ENCODE assay signal across 13 mouse cellular contexts in the genomic region with DNA sequence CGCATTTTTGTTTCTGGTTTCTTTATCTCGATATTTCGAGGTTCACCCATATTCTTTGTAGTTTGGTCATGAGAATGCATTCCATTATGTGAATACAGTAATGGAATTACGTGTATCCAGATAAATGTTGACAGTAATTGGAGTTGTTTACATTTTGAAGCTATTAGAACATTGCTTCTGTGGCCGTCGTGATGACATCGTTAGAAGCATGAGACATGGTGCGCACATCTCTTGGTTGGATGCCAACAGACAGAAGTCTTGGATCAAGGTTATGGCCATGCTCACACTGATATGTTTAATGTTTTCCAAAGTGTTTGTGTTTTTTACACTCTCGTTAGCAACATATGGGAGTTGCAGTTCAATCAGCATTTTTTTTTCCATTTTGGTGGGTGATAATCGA.
"Had no signal": no experiment of that assay in that cellular context is flagged by ENCODE, and none has a peak within 500 bp of the region (broad histone marks: within the 10 kb centered on the region; RNA-seq: fewer than 3 reads in every experiment).

No protein-coding gene starts in this region.

- H3K4me3 ChIP-seq: limb, embryonic 12.5 days; liver, embryonic 13.5 days; midbrain, embryonic 13.5 days had no signal

- H3K9ac ChIP-seq: limb, embryonic 12.5 days; liver, embryonic 13.5 days; liver, postnatal 0 days; midbrain, embryonic 13.5 days had no signal

- DNase-seq: kidney, adult 11 months; kidney, adult 9 months; kidney, postnatal 36 days; layer of hippocampus, adult 9-11 months; liver; liver, embryonic 13.5 days; liver, postnatal 0 days; right cerebral cortex, postnatal 14 days; thymus, adult 2 months; thymus, postnatal 25 days had no signal

- ATAC-seq: liver, postnatal 0 days; midbrain, embryonic 13.5 days had no signal

- H3K4me2 ChIP-seq: limb, embryonic 12.5 days; liver, embryonic 13.5 days; midbrain, embryonic 13.5 days had no signal

- H3K9me3 ChIP-seq: liver, embryonic 13.5 days; midbrain, embryonic 13.5 days had no signal

- H3K27me3 ChIP-seq: limb, embryonic 12.5 days; liver, embryonic 13.5 days; midbrain, embryonic 13.5 days had no signal

- H3K27ac ChIP-seq: kidney, postnatal 0 days; limb, embryonic 12.5 days; liver, embryonic 13.5 days; midbrain, embryonic 13.5 days had no signal
